9 mouse cellular contexts compared by ENCODE assay signal in the genomic region with DNA sequence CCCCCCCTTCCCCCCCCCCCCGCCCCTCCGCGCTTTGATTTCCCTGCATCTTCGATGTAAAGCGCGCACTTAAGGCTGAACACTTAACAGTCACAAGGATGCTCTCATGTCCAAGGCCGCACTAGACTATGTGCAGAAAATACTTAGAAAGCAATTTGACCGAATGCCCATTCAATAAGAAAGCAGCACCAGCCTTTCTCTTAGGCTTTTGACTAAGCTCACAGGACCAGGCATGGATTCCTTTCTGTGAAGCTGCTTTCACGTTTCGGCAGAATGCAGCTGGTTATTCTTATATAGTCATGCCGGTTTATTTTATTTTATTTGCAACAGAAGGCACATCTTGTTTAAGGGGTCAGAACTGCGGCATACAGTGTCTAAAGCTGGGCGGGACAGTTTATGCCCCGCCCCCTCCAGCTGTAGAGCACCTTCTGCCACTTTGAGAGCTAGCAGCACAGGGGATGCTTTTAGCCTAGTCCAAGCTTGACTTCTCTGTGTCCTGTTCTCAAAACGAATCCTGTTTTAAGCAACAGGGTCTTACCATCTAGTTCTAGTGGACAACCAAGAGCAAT. TPM values are rescaled to one million over a fixed set of nuclear protein-coding genes. Genes with fewer than 3 reads are reported as not detected.
DNase-seq lines count a peak whose midpoint lies in the region; ATAC-seq lines count a peak whose summit lies in the region.
"Had no signal": no experiment of that assay in that cellular context is flagged by ENCODE, and none has a peak within 500 bp of the region (broad histone marks: within the 10 kb centered on the region; RNA-seq: fewer than 3 reads in every experiment).

No protein-coding gene starts in this region.

- no peaks in the 10 kb centered on the region for H3K9me3 ChIP-seq in kidney, embryonic 14.5 days (ENCODE audit: control insufficient read depth, low read length)
- H3K9me3 ChIP-seq in embryonic facial prominence, embryonic 11.5 days (replicated peaks; ENCODE audit: control insufficient read depth, low read length) = no peaks in the 10 kb centered on the region
- no peaks in the 10 kb centered on the region for H3K9me3 ChIP-seq in intestine, embryonic 16.5 days (ENCODE audit: control insufficient read depth, low read length)
- no peaks in the 10 kb centered on the region for H3K9me3 ChIP-seq in neural tube, embryonic 13.5 days

- DNase-seq in kidney, postnatal 36 days = no peak
- DNase-seq in embryonic facial prominence, embryonic 11.5 days (ENCODE audit: low spot score) = peak; percentile 48
- DNase-seq in left cerebral cortex, postnatal 25 days (ENCODE audit: low spot score in 2 of 2) = no peak
- DNase-seq in urinary bladder, postnatal 4 days (ENCODE audit: low spot score in 2 of 2) = no peak
- DNase-seq in ovary, postnatal 14 days (ENCODE audit: low spot score) = no peak

- H3K4me2 ChIP-seq in kidney, embryonic 14.5 days (replicated peaks; ENCODE audit: low read depth, low read length) = peak overlapping the region; percentile 38; the same call in 1 of the 2 replicates
- H3K4me2 ChIP-seq in embryonic facial prominence, embryonic 11.5 days (ENCODE audit: low read depth, low read length) = peak overlapping the region; percentile 43
- peak overlapping the region; percentile 37 for H3K4me2 ChIP-seq in intestine, embryonic 16.5 days (ENCODE audit: low read depth, low read length)
- H3K4me2 ChIP-seq in neural tube, embryonic 13.5 days = peak overlapping the region; percentile 56

- H3K4me1 ChIP-seq in kidney, embryonic 14.5 days (ENCODE audit: control insufficient read depth, insufficient read depth, low read length) = no peaks in the 10 kb centered on the region
- no peaks in the 10 kb centered on the region for H3K4me1 ChIP-seq in embryonic facial prominence, embryonic 11.5 days (ENCODE audit: control insufficient read depth, insufficient read depth, low read length)
- 0 out of 2 replicates have a peak, but pooled peaks cover 4% of the 10 kb centered on the region for H3K4me1 ChIP-seq in intestine, embryonic 16.5 days (ENCODE audit: control insufficient read depth, insufficient read depth, low read length)
- H3K4me1 ChIP-seq in neural tube, embryonic 13.5 days (replicated peaks) = peaks cover 4% of the 10 kb centered on the region; the same call in 1 of the 2 replicates

- 27% methylated on average over 14 of the region's 15 CpGs for WGBS in kidney, embryonic 14.5 days
- WGBS in embryonic facial prominence, embryonic 11.5 days = 22% methylated on average over 14 of the region's 15 CpGs
- WGBS in intestine, embryonic 16.5 days = 16% methylated on average over 15 of the region's 15 CpGs
- 25% methylated on average over 15 of the region's 15 CpGs for WGBS in neural tube, embryonic 13.5 days

- no peak overlapping the region for H3K4me3 ChIP-seq in kidney, embryonic 14.5 days (ENCODE audit: low read length)
- H3K4me3 ChIP-seq in embryonic facial prominence, embryonic 11.5 days (ENCODE audit: low read depth, low read length) = 0 out of 2 replicates have a peak overlapping the region, but pooled peaks have one; percentile 6
- peak overlapping the region; percentile 24 for H3K4me3 ChIP-seq in intestine, embryonic 16.5 days (ENCODE audit: low read length)
- peak overlapping the region; percentile 24 for H3K4me3 ChIP-seq in neural tube, embryonic 13.5 days

- no peaks in the 10 kb centered on the region for H3K36me3 ChIP-seq in kidney, embryonic 14.5 days (ENCODE audit: control insufficient read depth, insufficient read depth, low read length)
- no peaks in the 10 kb centered on the region for H3K36me3 ChIP-seq in embryonic facial prominence, embryonic 11.5 days (replicated peaks; ENCODE audit: control insufficient read depth, insufficient read depth, low read depth, low read length)
- H3K36me3 ChIP-seq in intestine, embryonic 16.5 days (ENCODE audit: control insufficient read depth, insufficient read depth, low read length) = no peaks in the 10 kb centered on the region
- no peaks in the 10 kb centered on the region for H3K36me3 ChIP-seq in neural tube, embryonic 13.5 days
- H3K36me3 ChIP-seq: G1E had no signal

- no peak overlapping the region for H3K9ac ChIP-seq in kidney, embryonic 14.5 days (ENCODE audit: low read depth, low read length)
- H3K9ac ChIP-seq in embryonic facial prominence, embryonic 11.5 days (replicated peaks; ENCODE audit: low read length) = no peak overlapping the region
- no peak overlapping the region for H3K9ac ChIP-seq in intestine, embryonic 16.5 days (ENCODE audit: low read depth, low read length)
- peak overlapping the region; percentile 46 for H3K9ac ChIP-seq in neural tube, embryonic 13.5 days

- ATAC-seq in kidney, embryonic 14.5 days (ENCODE audit: low FRiP score, low TSS enrichment) = no peak
- ATAC-seq in embryonic facial prominence, embryonic 11.5 days (replicated peaks; ENCODE audit: insufficient number of reproducible peaks, low FRiP score, low TSS enrichment, low read depth) = peak; percentile 68; the same call in 1 of the 2 replicates
- no peak for ATAC-seq in intestine, embryonic 16.5 days
- peak; percentile 78 for ATAC-seq in neural tube, embryonic 13.5 days (ENCODE audit: low read depth)

- H3K27me3 ChIP-seq in kidney, embryonic 14.5 days (ENCODE audit: control insufficient read depth, insufficient read depth, low read length) = no peaks in the 10 kb centered on the region
- H3K27me3 ChIP-seq in embryonic facial prominence, embryonic 11.5 days (ENCODE audit: control insufficient read depth, insufficient read depth, low read length) = no peaks in the 10 kb centered on the region
- no peaks in the 10 kb centered on the region for H3K27me3 ChIP-seq in intestine, embryonic 16.5 days (replicated peaks; ENCODE audit: control insufficient read depth, insufficient read depth, low read length)
- H3K27me3 ChIP-seq in neural tube, embryonic 13.5 days = no peaks in the 10 kb centered on the region

- intact Hi-C loops in left cerebral cortex, postnatal 25 days (cut with DNase I) = loop anchor here (5.0 kb wide), 2 partner anchors 186 to 211 kb away; no protein-coding TSS in a partner anchor

- no peak overlapping the region for H3K27ac ChIP-seq in kidney, embryonic 14.5 days (ENCODE audit: low read depth, low read length)
- H3K27ac ChIP-seq in embryonic facial prominence, embryonic 11.5 days (replicated peaks; ENCODE audit: low read depth, low read length) = no peak overlapping the region
- no peak overlapping the region for H3K27ac ChIP-seq in intestine, embryonic 16.5 days (ENCODE audit: low read length)
- H3K27ac ChIP-seq in neural tube, embryonic 13.5 days (replicated peaks) = no peak overlapping the region

RNA-seq across cellular contexts. Expression of a gene that starts 30.8 kb away (rescaled TPM):
- polyA plus RNA-seq in kidney, embryonic 14.5 days (2014; fragmentation: Nextera tagmentation; extraction: Ambion mirVana) = 5.8 and 8.0 TPM in 2 replicates
- polyA plus RNA-seq in embryonic facial prominence, embryonic 11.5 days (2014; fragmentation: Nextera tagmentation; extraction: Ambion mirVana) = 10.2 and 11.5 TPM in 2 replicates
- 4.1 and 5.0 TPM in 2 replicates for polyA plus RNA-seq in intestine, embryonic 16.5 days (2015; fragmentation: Nextera tagmentation; extraction: Ambion mirVana)
- 3.4 and 4.1 TPM in 2 replicates for polyA plus RNA-seq in neural tube, embryonic 13.5 days (2015; fragmentation: Nextera tagmentation; extraction: Ambion mirVana)
- total RNA-seq in left cerebral cortex, postnatal 25 days (2021) = 1 to 10 TPM; 2.5 to 4.4 TPM
- polyA plus RNA-seq: G1E had no signal

RNA-seq across cellular contexts. Expression of a gene that starts 48.6 kb away (rescaled TPM):
- polyA plus RNA-seq in kidney, embryonic 14.5 days (2014; fragmentation: Nextera tagmentation; extraction: Ambion mirVana) = 0.37 TPM in 1 of 2 replicates, not detected in the other
- 0.21 TPM in 2 replicates for polyA plus RNA-seq in embryonic facial prominence, embryonic 11.5 days (2014; fragmentation: Nextera tagmentation; extraction: Ambion mirVana)
- not detected in 2 replicates for polyA plus RNA-seq in intestine, embryonic 16.5 days (2015; fragmentation: Nextera tagmentation; extraction: Ambion mirVana)
- polyA plus RNA-seq in neural tube, embryonic 13.5 days (2015; fragmentation: Nextera tagmentation; extraction: Ambion mirVana) = 0.61 and 0.66 TPM in 2 replicates
- total RNA-seq in left cerebral cortex, postnatal 25 days (2021) = under 1 TPM; 0.34 to 0.62 TPM
- total RNA-seq: G1E had no signal
- polyA plus RNA-seq: G1E had no signal

Comparison
In these comparisons a context has a peak if more than half of its experiments do, and no peak if none do; other contexts are left out.
1. ATAC-seq: peak in embryonic facial prominence, embryonic 11.5 days (single experiment) and neural tube, embryonic 13.5 days (single experiment); none in kidney, embryonic 14.5 days (single experiment) and intestine, embryonic 16.5 days (single experiment).
2. Peak in every context shown above with its lines, with median percentiles within 50 percentile points of each other: H3K4me2 ChIP-seq.